ENCODE assay signal across 7 mouse cellular contexts in the genomic region with DNA sequence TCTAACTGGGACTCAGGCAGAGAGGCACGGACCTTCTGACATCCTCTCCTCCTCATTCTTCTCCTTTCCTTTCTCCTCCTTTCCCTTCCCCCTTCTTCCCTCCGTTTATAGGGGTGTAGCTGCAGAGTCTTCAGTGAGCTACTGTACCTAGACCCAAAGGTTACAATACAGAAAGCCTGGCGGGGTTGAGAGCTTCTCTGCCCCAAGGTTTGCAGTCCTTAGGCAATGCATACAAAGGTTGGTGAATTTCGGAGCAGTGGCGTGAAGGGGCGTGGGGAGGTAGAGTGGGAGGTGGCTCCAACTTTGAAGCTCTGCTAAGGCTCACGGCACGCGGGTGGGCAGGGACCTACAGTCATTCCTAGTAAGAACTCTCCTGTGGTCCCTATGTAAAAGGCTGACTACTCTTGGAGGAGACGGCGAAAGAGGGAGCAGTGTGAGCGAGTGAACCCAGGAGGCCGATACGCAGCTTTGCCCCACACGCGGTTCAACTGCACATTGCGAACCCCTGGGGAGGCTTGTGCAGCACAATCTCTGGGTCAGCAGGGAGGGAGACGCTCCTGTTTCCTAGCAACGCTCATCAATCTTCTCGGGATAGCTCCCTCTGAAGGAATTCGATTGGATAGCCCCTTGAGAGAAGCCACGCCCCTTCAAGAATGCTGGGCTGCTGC. TPM values are rescaled to one million over a fixed set of nuclear protein-coding genes. Genes with fewer than 3 reads are reported as not detected.
DNase-seq lines count a peak whose midpoint lies in the region; ATAC-seq and TF ChIP-seq lines count a peak whose summit lies in the region.

No protein-coding gene starts in this region.

- H3K27me3 ChIP-seq in ES-Bruce4 (ENCODE audit: control insufficient read depth, insufficient read depth, low read length, poor library complexity, severe bottlenecking), result peaks cover 5% of the 10 kb centered on the region; the same call in 1 of the 2 replicates
- peaks cover 6% of the 10 kb centered on the region for H3K27me3 ChIP-seq in embryonic facial prominence, embryonic 11.5 days (ENCODE audit: control insufficient read depth, insufficient read depth, low read length)
- peaks cover 8% of the 10 kb centered on the region for H3K27me3 ChIP-seq in hindbrain, embryonic 12.5 days
- peaks cover 9% of the 10 kb centered on the region; the same call in 1 of the 2 replicates for H3K27me3 ChIP-seq in neural tube, embryonic 13.5 days

- peak overlapping the region; percentile 88 for H3K4me2 ChIP-seq in embryonic facial prominence, embryonic 11.5 days (ENCODE audit: low read depth, low read length)
- peak overlapping the region; percentile 99 for H3K4me2 ChIP-seq in hindbrain, embryonic 12.5 days (replicated peaks)
- peak overlapping the region; percentile 96 for H3K4me2 ChIP-seq in neural tube, embryonic 13.5 days

- no peaks in the 10 kb centered on the region for H3K36me3 ChIP-seq in ES-Bruce4 (ENCODE audit: control insufficient read depth, insufficient read depth, low read length, poor library complexity, severe bottlenecking)
- no peaks in the 10 kb centered on the region for H3K36me3 ChIP-seq in embryonic facial prominence, embryonic 11.5 days (replicated peaks; ENCODE audit: control insufficient read depth, insufficient read depth, low read depth, low read length)
- H3K36me3 ChIP-seq in hindbrain, embryonic 12.5 days, result no peaks in the 10 kb centered on the region
- H3K36me3 ChIP-seq in neural tube, embryonic 13.5 days, result no peaks in the 10 kb centered on the region

- no peak overlapping the region for H3K27ac ChIP-seq in ES-Bruce4 (ENCODE audit: insufficient read depth, low read length)
- no peak overlapping the region for H3K27ac ChIP-seq in embryonic facial prominence, embryonic 11.5 days (replicated peaks; ENCODE audit: low read depth, low read length)
- H3K27ac ChIP-seq in hindbrain, embryonic 12.5 days, result peak overlapping the region; percentile 67
- peak overlapping the region; percentile 87 for H3K27ac ChIP-seq in neural tube, embryonic 13.5 days (replicated peaks)

- no peaks in the 10 kb centered on the region for H3K4me1 ChIP-seq in ES-Bruce4 (ENCODE audit: control insufficient read depth, insufficient read depth, low read length)
- H3K4me1 ChIP-seq in embryonic facial prominence, embryonic 11.5 days (ENCODE audit: control insufficient read depth, insufficient read depth, low read length), result no peaks in the 10 kb centered on the region
- H3K4me1 ChIP-seq in hindbrain, embryonic 12.5 days, result peaks cover 14% of the 10 kb centered on the region
- peaks cover 14% of the 10 kb centered on the region; the same call in 1 of the 2 replicates for H3K4me1 ChIP-seq in neural tube, embryonic 13.5 days (replicated peaks)

- DNase-seq in WW6 (ENCODE audit: low read depth, low spot score), result peak; percentile 64
- peak; percentile 81 for DNase-seq in embryonic facial prominence, embryonic 11.5 days (ENCODE audit: low spot score)
- peak; percentile 83 to 89 for DNase-seq in left cerebral cortex, adult 9 months (ENCODE audit: low spot score in 2 of 2)

- WGBS in embryonic facial prominence, embryonic 11.5 days, result under 1% methylated on average over 22 of the region's 22 CpGs
- WGBS in hindbrain, embryonic 12.5 days, result under 1% methylated on average over 22 of the region's 22 CpGs
- WGBS in neural tube, embryonic 13.5 days, result under 1% methylated on average over 22 of the region's 22 CpGs

- no peak for TF ChIP-seq EP300 in ES-Bruce4 (IDR thresholded peaks at IDR 0.05; ENCODE audit: insufficient read depth, low read depth, low read length)

- TF ChIP-seq POLR2A in ES-Bruce4 (IDR thresholded peaks at IDR 0.05; ENCODE audit: insufficient read depth, low read length), result no peak

- no peak for TF ChIP-seq CTCF in ES-Bruce4 (IDR thresholded peaks at IDR 0.05; ENCODE audit: low read depth, low read length)

- no peak overlapping the region for H3K9ac ChIP-seq in ES-Bruce4 (ENCODE audit: low read depth, poor library complexity, severe bottlenecking)
- peak overlapping the region; percentile 46; the same call in 1 of the 2 replicates for H3K9ac ChIP-seq in embryonic facial prominence, embryonic 11.5 days (replicated peaks; ENCODE audit: low read length)
- H3K9ac ChIP-seq in hindbrain, embryonic 12.5 days, result peak overlapping the region; percentile 61
- H3K9ac ChIP-seq in neural tube, embryonic 13.5 days, result peak overlapping the region; percentile 84

- ATAC-seq in embryonic facial prominence, embryonic 11.5 days (replicated peaks; ENCODE audit: insufficient number of reproducible peaks, low FRiP score, low TSS enrichment, low read depth), result peak; percentile 92
- peak; percentile 94 for ATAC-seq in hindbrain, embryonic 12.5 days (ENCODE audit: low FRiP score)
- ATAC-seq in neural tube, embryonic 13.5 days (ENCODE audit: low read depth), result peak; percentile 95
- no peak for ATAC-seq in activated CD4-positive, CD25-positive, alpha-beta regulatory T cell, adult 4 months

- peak overlapping the region; percentile 48 for H3K4me3 ChIP-seq in ES-Bruce4 (ENCODE audit: low read depth, low read length)
- peak overlapping the region; percentile 38 for H3K4me3 ChIP-seq in embryonic facial prominence, embryonic 11.5 days (ENCODE audit: low read depth, low read length)
- H3K4me3 ChIP-seq in hindbrain, embryonic 12.5 days, result peak overlapping the region; percentile 51
- H3K4me3 ChIP-seq in neural tube, embryonic 13.5 days, result peak overlapping the region; percentile 68

- no peaks in the 10 kb centered on the region for H3K9me3 ChIP-seq in ES-Bruce4 (replicated peaks; ENCODE audit: control insufficient read depth, insufficient read depth, low read length, poor library complexity, severe bottlenecking)
- H3K9me3 ChIP-seq in embryonic facial prominence, embryonic 11.5 days (replicated peaks; ENCODE audit: control insufficient read depth, low read length), result no peaks in the 10 kb centered on the region
- no peaks in the 10 kb centered on the region for H3K9me3 ChIP-seq in hindbrain, embryonic 12.5 days (replicated peaks)
- H3K9me3 ChIP-seq in neural tube, embryonic 13.5 days, result no peaks in the 10 kb centered on the region

RNA-seq across cellular contexts. Expression of a gene that starts 0.8 kb away (rescaled TPM):
- polyA plus RNA-seq in ES-Bruce4 (2011; ENCODE audit: insufficient read depth, insufficient read length, low read depth, missing spikeins), result not detected in 2 replicates
- polyA plus RNA-seq in embryonic facial prominence, embryonic 11.5 days (2014; fragmentation: Nextera tagmentation; extraction: Ambion mirVana), result 0.13 and 0.80 TPM in 2 replicates
- 5.6 and 7.4 TPM in 2 replicates for polyA plus RNA-seq in hindbrain, embryonic 12.5 days (2016; fragmentation: Nextera tagmentation; extraction: Ambion mirVana)
- 21.1 and 22.5 TPM in 2 replicates for polyA plus RNA-seq in neural tube, embryonic 13.5 days (2015; fragmentation: Nextera tagmentation; extraction: Ambion mirVana)
- polyA plus RNA-seq in activated CD4-positive, CD25-positive, alpha-beta regulatory T cell, adult 4 months (2017; shearing (Covaris generic)), result not detected

Comparison
In these comparisons a context has a peak if more than half of its experiments do, and no peak if none do; other contexts are left out.
1. H3K27ac ChIP-seq: peak in hindbrain, embryonic 12.5 days (single experiment) and neural tube, embryonic 13.5 days (single experiment); none in ES-Bruce4 (single experiment) and embryonic facial prominence, embryonic 11.5 days (single experiment).
2. Peak in every context shown above with its lines, with median percentiles within 50 percentile points of each other: H3K4me3 ChIP-seq, DNase-seq and H3K4me2 ChIP-seq.